Mouse (Mus musculus): ENCODE measurements around the gene Tmem145.

DNA sequence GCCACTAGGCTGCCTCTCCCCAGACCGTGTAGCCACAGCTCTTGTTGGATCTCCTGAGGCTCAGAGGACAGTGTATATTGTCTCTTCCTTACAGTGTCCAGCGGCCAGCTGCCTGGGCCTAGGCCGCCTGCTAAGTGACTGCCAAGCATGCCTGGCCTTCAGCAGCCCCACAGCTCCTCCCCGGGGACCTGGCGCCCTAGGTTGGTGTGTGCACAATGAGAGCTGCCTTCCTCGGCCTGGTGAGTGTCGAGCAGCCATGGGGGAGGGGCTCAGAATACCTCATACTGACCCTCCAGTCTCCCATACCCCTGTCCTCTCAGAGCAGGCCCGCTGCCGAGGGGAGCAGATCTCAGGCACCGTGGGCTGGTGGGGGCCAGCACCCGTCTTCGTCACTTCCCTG, 28.6 kb downstream of the Tmem145 start:
- TF ChIP-seq POLR2A (IDR thresholded peaks at IDR 0.05; ENCODE audit: borderline replicate concordance, extremely low read depth, insufficient read depth, insufficient read length, poor library complexity, severe bottlenecking) (no peak), CTCF (IDR thresholded peaks at IDR 0.05; ENCODE audit: borderline replicate concordance, extremely low read depth, insufficient read depth, insufficient read length) (no peak)

Measured in brain, embryonic 14.5 days (tissue).